Mouse (Mus musculus) midbrain, embryonic 13.5 days (tissue): ENCODE measurements at regions not wholly inside any gene's neighbourhood (a gene's known extent, or its start where the extent isn't known, plus 50 kb on each side); places are given as distances from the start of the nearest gene placed in this dataset.

Experiments used
- ATAC-seq: fragments of 200-750 bp; cut with Nextera tagmentation; 2 replicates; pipeline ENCODE4 v1.8.0; 2017; ENCODE audit warnings: mild to moderate bottlenecking, moderate TSS enrichment, moderate library complexity
- H3K27ac ChIP-seq: fragments of 300-500 bp; sonication (generic); 2 replicates; pipeline ENCODE4 v1.5.1; 2015; ENCODE audit warnings: inconsistent platforms, mild to moderate bottlenecking, moderate library complexity
- H3K27me3 ChIP-seq: fragments of 300-500 bp; sonication (generic); 2 replicates; pipeline ENCODE4 v1.6.1; 2015; ENCODE audit warnings: mild to moderate bottlenecking, inconsistent platforms
- H3K36me3 ChIP-seq: fragments of 300-500 bp; sonication (generic); 2 replicates; pipeline ENCODE4 v1.6.1; 2015; ENCODE audit warnings: mild to moderate bottlenecking, inconsistent platforms
- H3K4me1 ChIP-seq: fragments of 300-500 bp; sonication (generic); replicated peaks from 2 replicates; pipeline ENCODE4 v1.6.1; 2015; ENCODE audit warnings: inconsistent platforms
- H3K4me2 ChIP-seq: fragments of 300-500 bp; sonication (generic); replicated peaks from 2 replicates; pipeline ENCODE4 v1.6.1; 2015; ENCODE audit warnings: moderate library complexity, mild to moderate bottlenecking, inconsistent platforms
- H3K4me3 ChIP-seq: fragments of 300-500 bp; sonication (generic); replicated peaks from 2 replicates; pipeline ENCODE4 v1.5.1; 2015; ENCODE audit warnings: mild to moderate bottlenecking, inconsistent platforms
- H3K9ac ChIP-seq: fragments of 300-500 bp; sonication (generic); replicated peaks from 2 replicates; pipeline ENCODE4 v1.6.1; 2015; ENCODE audit warnings: mild to moderate bottlenecking, inconsistent platforms
- H3K9me3 ChIP-seq: fragments of 300-500 bp; sonication (generic); 2 replicates; pipeline ENCODE4 v1.6.1; 2016; ENCODE audit warnings: mild to moderate bottlenecking, inconsistent platforms
- WGBS: fragments of 180-500 bp; shearing (Covaris S2); methylation state at CpG from one replicate; pipeline ENCODE4 v1.1.7; 2015; 5-methylcytosine and 5-hydroxymethylcytosine counted together

DNA sequence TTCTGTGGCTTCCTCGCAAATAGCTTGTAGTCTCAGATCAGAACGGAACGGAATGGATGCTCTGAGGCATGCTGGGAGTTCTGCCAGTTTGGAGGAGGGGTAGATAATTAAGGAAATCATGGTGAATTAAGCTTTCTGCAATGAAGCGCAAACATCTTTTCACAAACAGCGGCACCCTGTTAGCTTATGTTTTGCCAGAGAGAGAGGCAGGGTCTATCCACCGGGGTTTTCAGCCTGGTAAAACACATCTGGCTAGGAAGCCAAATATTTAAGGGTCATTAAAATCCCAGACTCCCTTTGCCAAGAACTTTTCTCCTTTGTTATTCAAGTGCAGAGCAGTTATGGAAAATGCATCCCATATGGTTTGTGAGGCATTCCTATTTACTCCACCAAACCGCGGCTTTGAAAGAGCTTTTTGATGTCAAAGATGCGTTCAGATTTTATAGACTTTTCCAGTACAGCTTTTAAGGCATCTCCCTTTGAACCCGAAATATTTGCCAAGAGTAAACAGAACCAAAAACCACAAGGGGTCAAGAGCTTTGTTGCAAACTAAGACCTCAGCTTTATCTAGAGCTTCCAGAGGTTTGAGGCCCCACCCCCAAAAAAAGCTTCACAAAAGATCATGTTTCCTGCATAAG lies 287.4 kb upstream of the Cdh5 start:
- no peak overlapping the region for H3K4me2 ChIP-seq
- no peak overlapping the region for H3K9ac ChIP-seq
- no peaks in the 10 kb centered on the region for H3K36me3 ChIP-seq
- no peak overlapping the region for H3K27ac ChIP-seq
- ATAC-seq, result no peak
- no peaks in the 10 kb centered on the region for H3K9me3 ChIP-seq
- no peak overlapping the region for H3K4me3 ChIP-seq
- H3K4me1 ChIP-seq, result 0 out of 2 replicates have a peak, but pooled peaks cover 4% of the 10 kb centered on the region
- H3K27me3 ChIP-seq, result no peaks in the 10 kb centered on the region
- WGBS, result 66% methylated on average over 10 of the region's 10 CpGs

- no peak for ATAC-seq
- H3K4me3 ChIP-seq, result no peak overlapping the region
These were observed 285.1 kb upstream of the Cdh5 start for GRCm38 (mm10) chr8:103816101-103816894.

GRCm38 (mm10) chr8:103823541-103823940 lies 277.9 kb upstream of the Cdh5 start:
- Histone ChIP-seq H3K9ac (no peak overlapping the region), H3K9me3 (no peaks in the 10 kb centered on the region; the same call in 1 of the 2 replicates), H3K4me2 (no peak overlapping the region), H3K4me1 (peaks cover 10% of the 10 kb centered on the region), H3K4me3 (no peak overlapping the region), H3K27me3 (no peaks in the 10 kb centered on the region), H3K27ac (no peak overlapping the region), H3K36me3 (no peaks in the 10 kb centered on the region)
- no peak for ATAC-seq
- WGBS, result 91% methylated on average over 7 of the region's 7 CpGs

More at GRCm38 (mm10) chr8:103816101-103816894, 285.1 kb upstream of the Cdh5 start:
- Histone ChIP-seq H3K9ac (no peak overlapping the region), H3K9me3 (no peaks in the 10 kb centered on the region), H3K27me3 (no peaks in the 10 kb centered on the region), H3K36me3 (no peaks in the 10 kb centered on the region), H3K4me2 (no peak overlapping the region), H3K4me1 (0 out of 2 replicates have a peak, but pooled peaks cover 4% of the 10 kb centered on the region), H3K27ac (no peak overlapping the region)
- 80% methylated on average over 15 of the region's 15 CpGs for WGBS

DNA sequence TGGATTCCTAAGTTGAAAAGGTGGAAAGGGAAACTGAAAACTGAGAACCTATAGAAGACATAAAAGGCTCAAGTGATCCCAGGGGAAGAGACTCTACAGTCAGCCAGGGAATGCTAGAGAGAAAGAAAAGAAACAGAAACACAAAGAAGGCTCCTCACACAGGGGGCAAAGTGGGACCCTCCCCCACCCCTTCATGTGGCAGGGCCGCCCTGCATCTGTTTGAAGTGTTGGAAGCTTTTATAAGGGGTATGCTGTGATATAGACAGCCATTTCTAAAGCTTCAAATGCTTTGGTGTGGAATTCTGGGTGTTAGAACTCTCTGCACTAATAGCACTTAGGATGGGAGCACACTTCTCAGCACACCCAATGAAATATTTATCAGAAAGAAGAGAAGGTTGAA lies 276.7 kb upstream of the Cdh5 start:
- no peak overlapping the region for H3K4me2 ChIP-seq
- H3K4me3 ChIP-seq, result no peak overlapping the region
- 0 out of 2 replicates have a peak, but pooled peaks have one; percentile 20 for ATAC-seq
- H3K4me1 ChIP-seq, result peaks cover 10% of the 10 kb centered on the region
- WGBS, result 4% methylated on average over 1 of the region's 1 CpGs
- H3K9me3 ChIP-seq, result no peaks in the 10 kb centered on the region; the same call in 1 of the 2 replicates
- H3K27me3 ChIP-seq, result no peaks in the 10 kb centered on the region
- no peak overlapping the region for H3K27ac ChIP-seq
- H3K36me3 ChIP-seq, result no peaks in the 10 kb centered on the region
- no peak overlapping the region for H3K9ac ChIP-seq

- no peak overlapping the region for H3K4me3 ChIP-seq
- no peak overlapping the region for H3K27ac ChIP-seq
- H3K4me2 ChIP-seq, result no peak overlapping the region
- no peaks in the 10 kb centered on the region; the same call in 1 of the 2 replicates for H3K9me3 ChIP-seq
- no peak for ATAC-seq
- H3K36me3 ChIP-seq, result no peaks in the 10 kb centered on the region
- H3K9ac ChIP-seq, result no peak overlapping the region
- no peaks in the 10 kb centered on the region for H3K27me3 ChIP-seq
- peaks cover 10% of the 10 kb centered on the region for H3K4me1 ChIP-seq
- WGBS, result 74% methylated on average over 3 of the region's 3 CpGs
These were observed 276.1 kb upstream of the Cdh5 start for GRCm38 (mm10) chr8:103825289-103825688.

- Histone ChIP-seq H3K4me2 (no peak overlapping the region), H3K4me1 (peaks cover under 1% of the 10 kb centered on the region; the same call in 1 of the 2 replicates), H3K9me3 (no peaks in the 10 kb centered on the region), H3K27ac (no peak overlapping the region), H3K36me3 (no peaks in the 10 kb centered on the region), H3K9ac (no peak overlapping the region), H3K27me3 (no peaks in the 10 kb centered on the region), H3K4me3 (no peak overlapping the region)
- ATAC-seq, result no peak
- 87% methylated on average over 3 of the region's 3 CpGs for WGBS
These were observed 271.0 kb upstream of the Cdh5 start for GRCm38 (mm10) chr8:103830416-103830815.

- no peak overlapping the region for H3K27ac ChIP-seq
- no peak for ATAC-seq
- H3K4me2 ChIP-seq, result no peak overlapping the region
- no peaks in the 10 kb centered on the region for H3K27me3 ChIP-seq
- no peaks in the 10 kb centered on the region for H3K9me3 ChIP-seq
- no peaks in the 10 kb centered on the region for H3K36me3 ChIP-seq
- H3K4me1 ChIP-seq, result no peaks in the 10 kb centered on the region
- WGBS, result 95% methylated on average over 4 of the region's 4 CpGs
- no peak overlapping the region for H3K9ac ChIP-seq
- no peak overlapping the region for H3K4me3 ChIP-seq
These were observed 261.4 kb upstream of the Cdh5 start for GRCm38 (mm10) chr8:103839990-103840389.

DNA sequence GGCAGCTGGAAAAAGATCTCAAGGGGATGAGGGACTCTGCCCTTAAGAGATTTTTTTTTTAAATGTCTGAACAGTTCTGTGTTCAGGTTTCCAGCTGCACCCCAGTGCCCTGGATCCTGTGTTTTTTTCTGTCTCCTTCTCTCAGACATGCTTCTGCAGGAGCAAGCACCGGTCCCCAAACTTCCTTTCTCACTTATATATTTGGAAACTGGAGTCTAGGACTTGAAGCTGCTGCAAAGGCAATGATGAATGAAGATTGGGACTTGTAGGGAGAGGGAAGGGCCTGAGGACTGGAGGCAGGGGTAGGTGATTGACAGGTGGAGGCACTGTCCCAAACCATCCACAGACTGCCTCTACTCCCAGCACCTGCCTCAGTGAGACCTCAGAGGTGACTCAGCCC lies 255.5 kb upstream of the Cdh5 start:
- 85% methylated on average over 1 of the region's 1 CpGs for WGBS
- ATAC-seq, result no peak
- H3K4me2 ChIP-seq, result no peak overlapping the region

GRCm38 (mm10) chr8:103846382-103846976 lies 254.9 kb upstream of the Cdh5 start:
- no peak overlapping the region for H3K27ac ChIP-seq

More for the DNA sequence above, 255.5 kb upstream of the Cdh5 start:
- Histone ChIP-seq H3K27ac (no peak overlapping the region), H3K9me3 (no peaks in the 10 kb centered on the region), H3K4me1 (no peaks in the 10 kb centered on the region), H3K9ac (no peak overlapping the region), H3K36me3 (no peaks in the 10 kb centered on the region), H3K27me3 (no peaks in the 10 kb centered on the region), H3K4me3 (no peak overlapping the region)

DNA sequence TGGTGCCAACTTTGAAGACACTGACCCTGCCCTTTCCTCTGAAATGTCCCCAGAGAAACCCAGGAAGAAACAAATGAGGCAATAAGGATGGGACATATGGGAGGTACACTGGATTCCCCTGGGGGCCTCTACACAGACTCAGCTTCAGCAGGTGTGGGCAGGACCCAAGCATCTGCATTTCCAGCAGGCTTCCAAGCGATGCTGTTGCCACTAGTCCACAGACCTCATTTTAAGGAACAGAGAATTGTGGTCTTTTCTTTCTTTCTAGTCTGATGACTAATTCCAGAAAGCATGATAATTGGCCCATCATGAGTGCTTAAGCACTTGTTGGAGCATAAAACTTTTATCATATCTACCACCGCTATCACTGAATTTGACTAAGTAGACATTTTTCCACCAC lies 251.6 kb upstream of the Cdh5 start:
- H3K9me3 ChIP-seq, result no peaks in the 10 kb centered on the region
- H3K27ac ChIP-seq, result no peak overlapping the region
- H3K9ac ChIP-seq, result no peak overlapping the region
- ATAC-seq, result no peak
- no peaks in the 10 kb centered on the region for H3K27me3 ChIP-seq
- no peaks in the 10 kb centered on the region for H3K4me1 ChIP-seq
- WGBS, result 96% methylated on average over 2 of the region's 2 CpGs
- no peak overlapping the region for H3K4me3 ChIP-seq
- no peaks in the 10 kb centered on the region for H3K36me3 ChIP-seq
- H3K4me2 ChIP-seq, result no peak overlapping the region

More at GRCm38 (mm10) chr8:103846382-103846976, 254.9 kb upstream of the Cdh5 start:
- no peaks in the 10 kb centered on the region for H3K36me3 ChIP-seq
- H3K9me3 ChIP-seq, result no peaks in the 10 kb centered on the region
- H3K4me2 ChIP-seq, result no peak overlapping the region
- WGBS, result 72% methylated on average over 10 of the region's 10 CpGs
- no peaks in the 10 kb centered on the region for H3K4me1 ChIP-seq
- H3K27me3 ChIP-seq, result no peaks in the 10 kb centered on the region
- no peak overlapping the region for H3K4me3 ChIP-seq
- 0 out of 2 replicates have a peak, but pooled peaks have one; percentile 20 for ATAC-seq
- H3K9ac ChIP-seq, result no peak overlapping the region

GRCm38 (mm10) chr8:103851286-103851685 lies 250.1 kb upstream of the Cdh5 start:
- Histone ChIP-seq H3K36me3 (no peaks in the 10 kb centered on the region), H3K27ac (no peak overlapping the region), H3K9ac (no peak overlapping the region), H3K4me2 (no peak overlapping the region), H3K4me3 (no peak overlapping the region), H3K27me3 (no peaks in the 10 kb centered on the region), H3K4me1 (no peaks in the 10 kb centered on the region), H3K9me3 (no peaks in the 10 kb centered on the region)
- no peak for ATAC-seq
- 80% methylated on average over 8 of the region's 8 CpGs for WGBS

- H3K4me3 ChIP-seq, result no peak overlapping the region
- H3K4me1 ChIP-seq, result no peaks in the 10 kb centered on the region
- no peaks in the 10 kb centered on the region for H3K27me3 ChIP-seq
- no peaks in the 10 kb centered on the region for H3K9me3 ChIP-seq
- no peak overlapping the region for H3K27ac ChIP-seq
- H3K9ac ChIP-seq, result no peak overlapping the region
- H3K36me3 ChIP-seq, result no peaks in the 10 kb centered on the region
- WGBS, result 79% methylated on average over 4 of the region's 4 CpGs
- H3K4me2 ChIP-seq, result no peak overlapping the region
- ATAC-seq, result no peak
These were observed 248.4 kb upstream of the Cdh5 start for GRCm38 (mm10) chr8:103853048-103853447.
